Mouse (Mus musculus) kidney, embryonic 14.5 days (tissue): ENCODE results near the gene Slc7a5. TPM values are rescaled to one million over a fixed set of nuclear protein-coding genes. Genes with fewer than 3 reads are reported as not detected.

Experiments
- ATAC-seq: fragments of 200-750 bp; cut with Nextera tagmentation; 2 replicates; pipeline ENCODE4 v1.8.0; 2017; ENCODE audit warnings: moderate number of reproducible peaks, mild to moderate bottlenecking, moderate TSS enrichment, moderate library complexity; ENCODE audit not compliant: low FRiP score, low TSS enrichment
- H3K27ac ChIP-seq: fragments of 300-500 bp; sonication (generic); 2 replicates; pipeline ENCODE4 v1.5.1; 2014; ENCODE audit warnings: low read depth, mild to moderate bottlenecking, low read length, moderate library complexity, mixed read lengths
- H3K27me3 ChIP-seq: fragments of 300-500 bp; sonication (generic); 2 replicates; pipeline ENCODE4 v1.6.1; 2014; ENCODE audit warnings: mild to moderate bottlenecking, low read length; ENCODE audit not compliant: control insufficient read depth, insufficient read depth
- H3K36me3 ChIP-seq: fragments of 300-500 bp; sonication (generic); 2 replicates; pipeline ENCODE4 v1.6.1; 2014; ENCODE audit warnings: low read length, mixed read lengths; ENCODE audit not compliant: control insufficient read depth, insufficient read depth
- H3K4me1 ChIP-seq: fragments of 300-500 bp; sonication (generic); 2 replicates; pipeline ENCODE4 v1.6.1; 2014; ENCODE audit warnings: low read length, mixed read lengths; ENCODE audit not compliant: control insufficient read depth, insufficient read depth
- H3K4me2 ChIP-seq: fragments of 300-500 bp; sonication (generic); replicated peaks from 2 replicates; pipeline ENCODE4 v1.6.1; 2014; ENCODE audit warnings: low read depth, mild to moderate bottlenecking, low read length
- H3K4me3 ChIP-seq: fragments of 300-500 bp; sonication (generic); 2 replicates; pipeline ENCODE4 v1.5.1; 2014; ENCODE audit warnings: mild to moderate bottlenecking, low read length
- H3K9ac ChIP-seq: fragments of 300-500 bp; sonication (generic); 2 replicates; pipeline ENCODE4 v1.6.1; 2014; ENCODE audit warnings: low read depth, mild to moderate bottlenecking, low read length, moderate library complexity
- H3K9me3 ChIP-seq: fragments of 300-500 bp; sonication (generic); 2 replicates; pipeline ENCODE4 v1.6.1; 2016; ENCODE audit warnings: low read length; ENCODE audit not compliant: control insufficient read depth
- WGBS: fragments of 180-500 bp; shearing (Covaris S2); extraction: QIAGEN DNeasy Blood & Tissue Kit; methylation state at CpG from one replicate; pipeline ENCODE4 v1.1.7; 2014; 5-methylcytosine and 5-hydroxymethylcytosine counted together
- polyA plus RNA-seq: library from polyadenylated mRNA; unstranded; fragments of >200 nt; fragmentation: Nextera tagmentation; extraction: Ambion mirVana; gene quantifications from 2 replicates; pipeline ENCODE4 v1.2.1, GENCODE M21; 2014

Gene Slc7a5
- polyA plus RNA-seq, 1 experiment from 2014 or later, result 25.9 TPM

GRCm38 (mm10) chr8:121897871-121898381 is 9.6 kb downstream of the Slc7a5 start:
- H3K36me3 ChIP-seq, result peaks cover 7% of the 10 kb centered on the region
- no peaks in the 10 kb centered on the region for H3K9me3 ChIP-seq
- H3K9ac ChIP-seq, result peak overlapping the region; percentile 48
- WGBS, result 7% methylated on average over 7 of the region's 7 CpGs
- peak overlapping the region; percentile 35 for H3K4me2 ChIP-seq
- peaks cover 46% of the 10 kb centered on the region for H3K4me1 ChIP-seq
- peak overlapping the region; percentile 96 for H3K27ac ChIP-seq
- ATAC-seq, result peak; percentile 25; the same call in 1 of the 2 replicates
- no peaks in the 10 kb centered on the region for H3K27me3 ChIP-seq
- H3K4me3 ChIP-seq, result peak overlapping the region; percentile 16; the same call in 1 of the 2 replicates

DNA sequence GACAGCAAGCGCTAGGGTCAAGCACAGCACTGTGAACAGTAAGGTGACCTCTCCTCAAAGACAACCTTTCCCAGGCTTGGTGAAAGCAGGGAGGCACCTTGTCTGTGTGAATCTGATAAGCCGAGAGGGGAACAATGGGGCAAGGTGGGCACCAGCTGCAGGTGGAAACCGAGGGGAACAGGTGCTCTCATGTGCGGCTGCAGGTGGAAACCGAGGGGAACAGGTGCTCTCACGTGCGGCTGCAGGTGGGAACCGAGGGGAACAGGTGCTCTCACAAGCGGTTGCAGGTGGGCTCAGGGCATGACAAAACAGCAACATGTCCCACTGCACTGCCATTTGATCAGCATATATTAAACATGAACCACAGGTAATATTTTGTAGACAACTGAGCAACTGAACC is 10.3 kb downstream of the Slc7a5 start:
- no peak overlapping the region for H3K9ac ChIP-seq
- H3K4me2 ChIP-seq, result no peak overlapping the region
- WGBS, result 51% methylated on average over 9 of the region's 9 CpGs
- H3K4me1 ChIP-seq, result peaks cover 42% of the 10 kb centered on the region
- no peaks in the 10 kb centered on the region for H3K27me3 ChIP-seq
- peak overlapping the region; percentile 96 for H3K27ac ChIP-seq
- no peak for ATAC-seq
- H3K9me3 ChIP-seq, result no peaks in the 10 kb centered on the region
- H3K36me3 ChIP-seq, result peaks cover 10% of the 10 kb centered on the region
- no peak overlapping the region for H3K4me3 ChIP-seq

GRCm38 (mm10) chr8:121896476-121897145 is 10.9 kb downstream of the Slc7a5 start:
- Histone ChIP-seq H3K27me3 (no peaks in the 10 kb centered on the region), H3K4me3 (no peak overlapping the region), H3K36me3 (peaks cover 10% of the 10 kb centered on the region), H3K4me2 (no peak overlapping the region), H3K9me3 (no peaks in the 10 kb centered on the region), H3K9ac (peak overlapping the region; percentile 37; the same call in 1 of the 2 replicates), H3K4me1 (peaks cover 36% of the 10 kb centered on the region), H3K27ac (peak overlapping the region; percentile 96; the same call in 1 of the 2 replicates)
- 30% methylated on average over 12 of the region's 12 CpGs for WGBS
- ATAC-seq, result 0 out of 2 replicates have a peak, but pooled peaks have one; percentile 16

DNA sequence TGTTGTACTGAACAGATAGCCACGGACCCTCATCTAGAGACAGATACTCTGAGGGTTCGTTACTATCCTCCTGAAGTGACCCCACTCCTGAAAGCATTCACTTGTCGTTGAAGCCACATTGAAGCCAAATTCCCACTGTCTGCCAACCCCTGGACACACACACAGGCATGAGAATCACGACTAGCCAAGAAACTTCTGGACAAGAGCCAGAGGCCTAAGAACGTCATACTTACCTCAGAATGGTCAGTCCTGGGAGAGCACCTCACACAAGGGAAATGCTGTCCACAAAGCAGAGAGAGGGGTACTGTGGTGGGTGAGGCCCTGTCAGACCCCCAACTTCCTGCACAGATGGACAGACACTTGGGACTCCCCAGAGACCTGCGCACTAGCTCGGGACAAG is 11.6 kb downstream of the Slc7a5 start:
- 75% methylated on average over 7 of the region's 7 CpGs for WGBS
- no peak for ATAC-seq
- H3K9ac ChIP-seq, result peak overlapping the region; percentile 37; the same call in 1 of the 2 replicates
- H3K27ac ChIP-seq, result peak overlapping the region; percentile 96; the same call in 1 of the 2 replicates
- no peaks in the 10 kb centered on the region for H3K9me3 ChIP-seq
- no peak overlapping the region for H3K4me3 ChIP-seq
- H3K4me2 ChIP-seq, result no peak overlapping the region
- peaks cover 34% of the 10 kb centered on the region for H3K4me1 ChIP-seq
- peaks cover 10% of the 10 kb centered on the region for H3K36me3 ChIP-seq
- no peaks in the 10 kb centered on the region for H3K27me3 ChIP-seq

GRCm38 (mm10) chr8:121892875-121893274 is 14.6 kb downstream of the Slc7a5 start:
- no peaks in the 10 kb centered on the region for H3K27me3 ChIP-seq

GRCm38 (mm10) chr8:121889810-121890785 is 17.4 kb downstream of the Slc7a5 start:
- H3K9ac ChIP-seq, result no peak overlapping the region
- no peak overlapping the region for H3K4me2 ChIP-seq
- 80% methylated on average over 15 of the region's 15 CpGs for WGBS
- no peak overlapping the region for H3K4me3 ChIP-seq
- H3K4me1 ChIP-seq, result no peaks in the 10 kb centered on the region
- peaks cover 36% of the 10 kb centered on the region for H3K36me3 ChIP-seq
- no peak overlapping the region for H3K27ac ChIP-seq
- ATAC-seq, result no peak
- H3K27me3 ChIP-seq, result no peaks in the 10 kb centered on the region
- no peaks in the 10 kb centered on the region for H3K9me3 ChIP-seq

More at GRCm38 (mm10) chr8:121892875-121893274, 14.6 kb downstream of the Slc7a5 start:
- Histone ChIP-seq H3K9me3 (no peaks in the 10 kb centered on the region), H3K4me3 (no peak overlapping the region), H3K27ac (no peak overlapping the region), H3K9ac (no peak overlapping the region), H3K4me1 (peaks cover 20% of the 10 kb centered on the region), H3K4me2 (no peak overlapping the region), H3K36me3 (peaks cover 15% of the 10 kb centered on the region)
- ATAC-seq, result no peak
- WGBS, result 77% methylated on average over 5 of the region's 5 CpGs

GRCm38 (mm10) chr8:121889317-121889716 is 18.2 kb downstream of the Slc7a5 start:
- H3K9ac ChIP-seq, result no peak overlapping the region
- no peak overlapping the region for H3K4me3 ChIP-seq
- H3K36me3 ChIP-seq, result peaks cover 44% of the 10 kb centered on the region
- H3K4me2 ChIP-seq, result no peak overlapping the region
- WGBS, result 90% methylated on average over 1 of the region's 1 CpGs
- ATAC-seq, result no peak
- H3K4me1 ChIP-seq, result no peaks in the 10 kb centered on the region
- H3K27ac ChIP-seq, result no peak overlapping the region
- H3K9me3 ChIP-seq, result no peaks in the 10 kb centered on the region
- H3K27me3 ChIP-seq, result no peaks in the 10 kb centered on the region

GRCm38 (mm10) chr8:121887547-121887946 is 19.9 kb downstream of the Slc7a5 start:
- no peak for ATAC-seq

More at GRCm38 (mm10) chr8:121887547-121887946, 19.9 kb downstream of the Slc7a5 start:
- H3K36me3 ChIP-seq, result peaks cover 57% of the 10 kb centered on the region
- no peak overlapping the region for H3K4me3 ChIP-seq
- H3K27ac ChIP-seq, result no peak overlapping the region
- H3K4me1 ChIP-seq, result no peaks in the 10 kb centered on the region
- no peaks in the 10 kb centered on the region for H3K27me3 ChIP-seq
- H3K9me3 ChIP-seq, result no peaks in the 10 kb centered on the region
- H3K4me2 ChIP-seq, result no peak overlapping the region
- no peak overlapping the region for H3K9ac ChIP-seq
- 68% methylated on average over 1 of the region's 1 CpGs for WGBS
